Mouse (Mus musculus): ENCODE data around the gene Dbndd2. TPM values are rescaled to one million over a fixed set of nuclear protein-coding genes. Genes with fewer than 3 reads are reported as not detected.

The Dbndd2 gene
- polyA plus RNA-seq, 1 experiment from 2014 or later, result 8.1 TPM

DNA sequence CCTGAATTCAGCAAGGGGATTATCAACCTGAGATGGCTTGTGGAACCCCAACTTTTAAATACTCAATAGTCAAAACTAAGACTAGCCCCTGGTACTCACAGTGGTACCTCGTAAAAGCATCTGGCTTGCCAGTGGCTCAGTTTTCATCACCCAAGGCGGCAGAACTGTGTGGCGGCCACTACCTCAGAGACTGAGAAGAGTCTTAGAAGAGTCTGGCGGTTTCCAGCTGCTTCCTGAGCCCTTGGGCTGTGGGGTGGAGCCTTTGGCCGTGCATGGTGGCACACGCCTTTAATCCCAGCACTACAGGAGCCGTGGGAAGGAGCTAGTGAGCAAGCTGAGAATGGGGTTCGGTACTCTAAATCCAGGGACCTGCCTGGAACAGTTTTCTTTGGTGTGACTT lies 36.4 kb downstream of the Dbndd2 start:
- no peak for ATAC-seq (replicated peaks)
- H3K4me2 ChIP-seq (replicated peaks), result no peak overlapping the region
- WGBS, result 29% methylated on average over 8 of the region's 8 CpGs

DNA sequence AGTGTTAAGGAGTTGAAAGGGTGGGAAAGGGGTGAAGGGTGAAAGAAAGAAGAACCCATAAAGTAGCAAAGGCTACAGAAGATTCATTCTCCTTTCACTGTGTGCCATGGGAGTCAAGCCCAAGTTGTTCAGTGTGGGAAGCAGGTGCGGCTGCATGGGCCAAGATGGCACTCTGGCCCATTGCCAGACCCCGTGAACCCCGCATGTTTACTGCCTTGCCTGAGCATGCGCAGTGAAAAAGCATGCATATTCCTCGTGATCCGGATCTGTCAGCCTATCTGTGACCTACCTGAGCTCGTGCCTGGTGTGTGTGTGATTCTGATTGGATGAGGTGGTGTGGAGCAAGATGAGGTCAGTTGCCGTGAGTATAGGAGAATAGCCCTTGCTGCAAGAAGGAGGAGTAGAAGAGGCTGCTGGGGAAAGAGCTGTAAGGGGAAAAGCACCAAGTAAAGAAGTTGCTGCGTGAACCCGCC lies 37.4 kb downstream of the Dbndd2 start:
- no peak overlapping the region for H3K4me3 ChIP-seq
- H3K9me3 ChIP-seq, result no peaks in the 10 kb centered on the region
- H3K4me1 ChIP-seq, result peaks cover 12% of the 10 kb centered on the region; the same call in 1 of the 2 replicates
- no peak overlapping the region for H3K27ac ChIP-seq (replicated peaks)
- H3K36me3 ChIP-seq, result no peaks in the 10 kb centered on the region
- H3K4me2 ChIP-seq (replicated peaks), result no peak overlapping the region
- no peak for ATAC-seq (replicated peaks)
- no peaks in the 10 kb centered on the region for H3K27me3 ChIP-seq
- H3K9ac ChIP-seq (replicated peaks), result no peak overlapping the region
- 77% methylated on average over 10 of the region's 10 CpGs for WGBS

More for the DNA sequence above, 36.4 kb downstream of the Dbndd2 start:
- no peak overlapping the region for H3K27ac ChIP-seq (replicated peaks)
- no peaks in the 10 kb centered on the region for H3K27me3 ChIP-seq
- H3K4me3 ChIP-seq, result no peak overlapping the region
- H3K9me3 ChIP-seq, result no peaks in the 10 kb centered on the region
- no peaks in the 10 kb centered on the region for H3K36me3 ChIP-seq
- H3K9ac ChIP-seq (replicated peaks), result no peak overlapping the region
- peaks cover 12% of the 10 kb centered on the region; the same call in 1 of the 2 replicates for H3K4me1 ChIP-seq

DNA sequence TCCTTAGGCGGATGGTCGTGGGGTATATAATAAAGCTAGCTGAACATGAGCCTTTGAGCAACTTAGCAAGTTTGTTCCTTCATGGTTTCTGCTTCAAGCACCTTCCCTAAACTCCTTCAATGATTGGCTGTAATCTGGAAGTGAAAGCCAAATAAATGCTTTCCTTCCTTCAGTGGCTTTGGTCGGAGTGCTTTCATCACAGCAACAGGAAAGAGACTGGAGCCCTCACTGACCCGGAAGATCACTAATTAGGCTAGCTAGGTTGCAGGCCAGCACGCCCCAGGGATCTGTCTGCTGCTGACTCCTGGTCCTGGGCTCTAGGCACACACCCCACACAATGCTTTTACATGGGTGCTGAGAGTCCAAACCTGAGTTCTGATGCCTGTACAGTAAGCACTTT lies 42.7 kb downstream of the Dbndd2 start:
- Histone ChIP-seq H3K9me3 (no peaks in the 10 kb centered on the region), H3K4me3 (no peak overlapping the region), H3K36me3 (no peaks in the 10 kb centered on the region), H3K9ac (replicated peaks) (no peak overlapping the region), H3K27me3 (no peaks in the 10 kb centered on the region), H3K27ac (replicated peaks) (no peak overlapping the region), H3K4me2 (replicated peaks) (no peak overlapping the region), H3K4me1 (no peaks in the 10 kb centered on the region)
- 60% methylated on average over 5 of the region's 5 CpGs for WGBS
- ATAC-seq (replicated peaks), result no peak

DNA sequence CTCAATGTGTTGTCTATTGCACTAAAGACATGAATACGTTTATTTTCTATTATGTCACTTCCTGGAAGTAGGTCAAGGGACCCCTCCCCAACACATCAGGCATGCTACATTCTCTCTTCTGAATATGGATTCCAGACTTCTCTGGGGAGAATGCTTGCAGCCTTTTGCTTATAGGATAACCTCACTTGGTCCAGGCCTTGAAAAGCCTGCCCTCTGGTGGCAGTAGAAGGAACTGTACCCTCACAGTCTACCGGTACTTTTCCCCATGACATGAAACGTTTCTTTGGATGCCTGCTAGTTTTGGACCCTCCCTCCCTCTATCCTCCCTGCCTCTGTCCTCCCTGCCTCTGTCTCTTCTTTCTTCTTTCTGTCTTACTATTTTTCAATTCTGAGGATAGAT lies 45.3 kb downstream of the Dbndd2 start:
- Histone ChIP-seq H3K27me3 (no peaks in the 10 kb centered on the region), H3K27ac (replicated peaks) (no peak overlapping the region), H3K36me3 (no peaks in the 10 kb centered on the region), H3K4me2 (replicated peaks) (no peak overlapping the region), H3K9ac (replicated peaks) (no peak overlapping the region), H3K4me3 (no peak overlapping the region), H3K4me1 (no peaks in the 10 kb centered on the region), H3K9me3 (no peaks in the 10 kb centered on the region)
- 4% methylated on average over 3 of the region's 3 CpGs for WGBS
- ATAC-seq (replicated peaks), result no peak

DNA sequence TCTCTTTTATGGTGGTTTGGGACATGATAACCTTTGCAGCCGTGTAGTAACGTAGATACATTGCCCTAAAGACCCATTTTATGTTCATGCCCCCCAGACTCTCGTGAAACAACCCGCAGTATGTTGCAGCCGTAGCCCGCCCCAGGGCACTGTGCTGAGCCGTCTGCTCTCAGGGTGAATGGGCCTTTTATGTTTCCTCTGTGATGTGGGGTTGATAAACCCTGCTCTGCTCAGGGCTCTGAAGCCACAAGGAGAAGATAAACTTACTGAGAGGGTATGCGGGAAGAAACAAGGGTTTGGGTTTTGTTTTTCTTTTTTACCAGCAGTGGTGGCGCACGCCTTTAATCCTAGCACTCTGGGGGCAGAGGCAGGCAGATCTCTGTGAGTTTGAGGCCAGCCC lies 48.4 kb downstream of the Dbndd2 start:
- Histone ChIP-seq H3K27ac (replicated peaks) (no peak overlapping the region), H3K4me1 (no peaks in the 10 kb centered on the region), H3K9ac (replicated peaks) (no peak overlapping the region), H3K36me3 (no peaks in the 10 kb centered on the region), H3K9me3 (no peaks in the 10 kb centered on the region), H3K27me3 (no peaks in the 10 kb centered on the region), H3K4me3 (no peak overlapping the region), H3K4me2 (replicated peaks) (no peak overlapping the region)
- 80% methylated on average over 10 of the region's 10 CpGs for WGBS
- ATAC-seq (replicated peaks), result no peak

DNA sequence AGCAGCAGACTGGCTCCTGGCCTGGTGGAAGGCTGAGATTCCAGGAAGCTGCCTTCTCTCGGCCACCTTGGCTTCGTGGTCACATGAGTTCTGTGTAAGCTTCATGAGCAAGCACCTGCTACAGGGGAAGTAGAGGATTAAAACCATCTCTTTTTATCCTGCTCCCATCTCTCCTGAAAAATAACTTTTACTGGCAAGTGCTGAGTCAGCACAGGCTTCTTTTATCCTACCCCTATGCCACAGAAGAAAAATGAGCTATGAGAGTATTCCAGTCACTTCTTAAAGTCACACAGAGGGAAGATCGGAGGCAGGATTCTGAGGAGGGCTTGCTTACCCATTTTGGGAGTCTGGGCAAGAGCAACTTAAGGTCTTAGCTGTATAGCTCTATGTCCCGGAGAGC lies 51.1 kb downstream of the Dbndd2 start:
- no peak overlapping the region for H3K9ac ChIP-seq (replicated peaks)
- no peaks in the 10 kb centered on the region for H3K9me3 ChIP-seq
- H3K4me2 ChIP-seq (replicated peaks), result no peak overlapping the region
- H3K27me3 ChIP-seq, result no peaks in the 10 kb centered on the region
- H3K36me3 ChIP-seq, result no peaks in the 10 kb centered on the region
- no peak overlapping the region for H3K27ac ChIP-seq (replicated peaks)
- no peaks in the 10 kb centered on the region for H3K4me1 ChIP-seq
- no peak overlapping the region for H3K4me3 ChIP-seq
- WGBS, result 82% methylated on average over 4 of the region's 4 CpGs
- no peak for ATAC-seq (replicated peaks)

DNA sequence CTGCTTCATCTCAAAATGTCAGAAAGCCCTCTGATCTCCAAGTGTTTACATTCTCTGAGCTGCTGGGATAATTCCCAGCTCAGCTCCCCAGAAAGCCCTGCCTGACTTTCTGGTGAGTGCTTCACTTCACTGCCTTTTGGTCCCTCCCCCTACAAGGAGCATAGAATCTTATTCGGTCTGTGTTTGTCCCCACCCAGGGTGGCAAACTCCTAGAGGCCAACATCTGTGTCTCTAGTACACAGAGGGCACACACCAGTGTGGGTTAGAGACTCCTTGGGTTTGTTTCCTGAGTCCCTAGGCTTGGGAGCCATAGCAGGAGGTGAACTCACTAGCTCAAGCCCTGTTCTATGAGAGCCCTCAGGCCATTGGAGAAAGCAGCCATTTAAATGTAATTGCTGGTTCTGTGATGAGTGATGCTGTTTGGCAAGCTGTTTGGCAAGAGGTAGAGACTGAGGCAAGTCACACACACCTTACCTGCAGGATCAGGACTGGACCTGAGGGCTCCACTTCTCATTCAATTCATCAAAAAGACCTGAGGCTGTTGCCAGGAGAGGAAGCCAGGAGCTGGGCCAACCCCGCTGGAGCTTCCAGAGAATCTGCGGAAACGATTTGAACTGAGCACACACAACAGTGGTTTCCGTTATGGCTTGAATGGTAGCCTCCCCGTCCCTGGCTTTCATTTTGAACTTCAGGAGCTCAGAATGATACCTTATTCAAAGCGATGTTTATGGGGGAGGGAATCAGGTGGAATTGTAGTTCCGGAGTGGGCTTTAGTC lies 54.9 kb downstream of the Dbndd2 start:
- H3K9ac ChIP-seq (replicated peaks), result no peak overlapping the region
- no peaks in the 10 kb centered on the region for H3K9me3 ChIP-seq
- H3K4me3 ChIP-seq, result no peak overlapping the region
- ATAC-seq (replicated peaks), result no peak
- H3K27me3 ChIP-seq, result no peaks in the 10 kb centered on the region
- no peaks in the 10 kb centered on the region for H3K36me3 ChIP-seq
- H3K4me2 ChIP-seq (replicated peaks), result no peak overlapping the region
- WGBS, result 45% methylated on average over 8 of the region's 8 CpGs
- H3K4me1 ChIP-seq, result no peaks in the 10 kb centered on the region
- H3K27ac ChIP-seq (replicated peaks), result no peak overlapping the region

DNA sequence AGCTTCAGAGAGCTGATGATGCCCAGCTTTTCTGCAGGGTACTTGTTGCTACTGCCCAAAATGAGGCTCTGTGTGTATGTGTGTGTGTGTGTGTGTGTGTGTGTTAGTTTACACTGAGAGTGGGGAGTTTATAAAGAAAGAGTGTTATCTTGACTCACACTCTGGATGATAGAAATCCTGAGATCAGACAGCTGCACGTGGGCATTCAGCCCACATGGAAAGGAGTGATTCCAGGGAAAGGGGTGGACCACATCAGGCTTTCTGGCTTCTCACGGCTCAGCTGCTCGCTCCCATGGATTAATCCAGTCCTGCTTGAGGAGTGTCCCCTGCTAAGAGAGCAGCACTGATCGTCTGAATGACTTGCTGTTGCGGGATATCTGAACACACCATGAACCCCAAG lies 56.2 kb downstream of the Dbndd2 start:
- Histone ChIP-seq H3K4me1 (no peaks in the 10 kb centered on the region), H3K36me3 (no peaks in the 10 kb centered on the region), H3K27ac (replicated peaks) (no peak overlapping the region), H3K4me3 (no peak overlapping the region), H3K9me3 (no peaks in the 10 kb centered on the region), H3K27me3 (no peaks in the 10 kb centered on the region), H3K4me2 (replicated peaks) (no peak overlapping the region), H3K9ac (replicated peaks) (no peak overlapping the region)
- 67% methylated on average over 5 of the region's 5 CpGs for WGBS
- ATAC-seq (replicated peaks), result no peak

DNA sequence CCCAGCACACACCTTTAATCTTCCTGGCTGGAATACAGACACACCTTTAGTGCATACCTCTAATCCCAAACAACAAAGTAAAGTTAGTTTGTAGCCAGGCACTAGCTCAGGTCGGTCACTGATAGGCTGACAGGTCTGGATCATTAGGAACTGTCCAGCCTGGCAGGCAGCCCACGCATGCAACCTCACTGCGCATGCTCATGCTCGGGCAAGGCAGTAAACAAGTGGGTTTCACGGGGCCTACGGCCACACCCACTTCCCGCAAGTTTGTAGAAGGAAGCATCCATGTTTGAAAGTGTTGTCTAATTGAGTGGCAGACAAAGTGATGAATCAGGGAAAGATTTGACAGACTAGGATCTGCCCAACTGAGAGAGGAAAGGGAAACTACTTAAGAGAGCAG lies 56.7 kb downstream of the Dbndd2 start:
- H3K4me3 ChIP-seq, result no peak overlapping the region
- H3K36me3 ChIP-seq, result no peaks in the 10 kb centered on the region
- no peaks in the 10 kb centered on the region for H3K27me3 ChIP-seq
- no peaks in the 10 kb centered on the region for H3K4me1 ChIP-seq
- no peak overlapping the region for H3K4me2 ChIP-seq (replicated peaks)
- WGBS, result 83% methylated on average over 7 of the region's 7 CpGs
- H3K27ac ChIP-seq (replicated peaks), result no peak overlapping the region
- ATAC-seq (replicated peaks), result no peak
- H3K9ac ChIP-seq (replicated peaks), result no peak overlapping the region
- no peaks in the 10 kb centered on the region for H3K9me3 ChIP-seq

Other genes with a start within 250 kb of the Dbndd2 start
- gene Svs2, start 247.6 kb upstream of the Dbndd2 start, polyA plus RNA-seq (2015; fragmentation: Nextera tagmentation; extraction: Ambion mirVana), result not detected in 2 replicates
- not detected in 2 replicates for gene Svs3b, start 229.5 kb upstream of the Dbndd2 start, polyA plus RNA-seq (2015; fragmentation: Nextera tagmentation; extraction: Ambion mirVana)
- not detected in 2 replicates for gene Svs4, start 207.6 kb upstream of the Dbndd2 start, polyA plus RNA-seq (2015; fragmentation: Nextera tagmentation; extraction: Ambion mirVana)
- gene Svs3a, start 196.8 kb upstream of the Dbndd2 start, polyA plus RNA-seq (2015; fragmentation: Nextera tagmentation; extraction: Ambion mirVana), result not detected in 2 replicates
- not detected in 2 replicates for gene Svs6, start 169.4 kb upstream of the Dbndd2 start, polyA plus RNA-seq (2015; fragmentation: Nextera tagmentation; extraction: Ambion mirVana)
- gene Svs5, start 153.4 kb upstream of the Dbndd2 start, polyA plus RNA-seq (2015; fragmentation: Nextera tagmentation; extraction: Ambion mirVana), result not detected in 2 replicates
- gene Slpi, start 97.0 kb upstream of the Dbndd2 start, polyA plus RNA-seq (2015; fragmentation: Nextera tagmentation; extraction: Ambion mirVana), result 0.29 TPM in 1 of 2 replicates, not detected in the other
- 0.05 TPM in 1 of 2 replicates, not detected in the other for gene Rbpjl, start 83.0 kb upstream of the Dbndd2 start, polyA plus RNA-seq (2015; fragmentation: Nextera tagmentation; extraction: Ambion mirVana)
- gene Matn4, start 80.9 kb upstream of the Dbndd2 start, polyA plus RNA-seq (2015; fragmentation: Nextera tagmentation; extraction: Ambion mirVana), result 0.94 and 1.1 TPM in 2 replicates
- 6.1 and 6.4 TPM in 2 replicates for gene Sdc4, start 42.2 kb upstream of the Dbndd2 start, polyA plus RNA-seq (2015; fragmentation: Nextera tagmentation; extraction: Ambion mirVana)
- 76.6 and 82.2 TPM in 2 replicates for gene Sys1, start 29.1 kb upstream of the Dbndd2 start, polyA plus RNA-seq (2015; fragmentation: Nextera tagmentation; extraction: Ambion mirVana)
- gene Gm20458, start 25.1 kb upstream of the Dbndd2 start, polyA plus RNA-seq (2015; fragmentation: Nextera tagmentation; extraction: Ambion mirVana), result 6.0 and 6.9 TPM in 2 replicates
- gene Trp53tg5, start 12.4 kb upstream of the Dbndd2 start, polyA plus RNA-seq (2015; fragmentation: Nextera tagmentation; extraction: Ambion mirVana), result not detected in 2 replicates
- 55.5 and 60.0 TPM in 2 replicates for gene Pigt, start 11.4 kb downstream of the Dbndd2 start, polyA plus RNA-seq (2015; fragmentation: Nextera tagmentation; extraction: Ambion mirVana)
- gene Wfdc2, start 76.3 kb downstream of the Dbndd2 start, polyA plus RNA-seq (2015; fragmentation: Nextera tagmentation; extraction: Ambion mirVana), result 4.3 and 4.5 TPM in 2 replicates
- gene Spint3, start 87.4 kb downstream of the Dbndd2 start, polyA plus RNA-seq (2015; fragmentation: Nextera tagmentation; extraction: Ambion mirVana), result not detected in 2 replicates
- not detected in 2 replicates for gene Wfdc6a, start 99.3 kb downstream of the Dbndd2 start, polyA plus RNA-seq (2015; fragmentation: Nextera tagmentation; extraction: Ambion mirVana)
- not detected in 2 replicates for gene Eppin, start 107.5 kb downstream of the Dbndd2 start, polyA plus RNA-seq (2015; fragmentation: Nextera tagmentation; extraction: Ambion mirVana)
- gene Wfdc6b, start 127.4 kb downstream of the Dbndd2 start, polyA plus RNA-seq (2015; fragmentation: Nextera tagmentation; extraction: Ambion mirVana), result not detected in 2 replicates
- not detected in 2 replicates for gene Wfdc8, start 127.5 kb downstream of the Dbndd2 start, polyA plus RNA-seq (2015; fragmentation: Nextera tagmentation; extraction: Ambion mirVana)
- gene Wfdc16, start 152.7 kb downstream of the Dbndd2 start, polyA plus RNA-seq (2015; fragmentation: Nextera tagmentation; extraction: Ambion mirVana), result not detected in 2 replicates
- not detected in 2 replicates for gene Wfdc10, start 169.9 kb downstream of the Dbndd2 start, polyA plus RNA-seq (2015; fragmentation: Nextera tagmentation; extraction: Ambion mirVana)
- gene Wfdc9, start 170.5 kb downstream of the Dbndd2 start, polyA plus RNA-seq (2015; fragmentation: Nextera tagmentation; extraction: Ambion mirVana), result not detected in 2 replicates
- not detected in 2 replicates for gene Wfdc11, start 188.0 kb downstream of the Dbndd2 start, polyA plus RNA-seq (2015; fragmentation: Nextera tagmentation; extraction: Ambion mirVana)
- gene Wfdc13, start 199.0 kb downstream of the Dbndd2 start, polyA plus RNA-seq (2015; fragmentation: Nextera tagmentation; extraction: Ambion mirVana), result not detected in 2 replicates
- gene Spint4, start 212.4 kb downstream of the Dbndd2 start, polyA plus RNA-seq (2015; fragmentation: Nextera tagmentation; extraction: Ambion mirVana), result not detected in 2 replicates
- gene Spint5, start 229.2 kb downstream of the Dbndd2 start, polyA plus RNA-seq (2015; fragmentation: Nextera tagmentation; extraction: Ambion mirVana), result not detected in 2 replicates

All from forebrain, embryonic 15.5 days (tissue).